Mouse (Mus musculus) adipose tissue, adult 10 weeks (tissue): ENCODE results near the gene Il1rap. TPM values are rescaled to one million over a fixed set of nuclear protein-coding genes. Genes with fewer than 3 reads are reported as not detected.

ENCODE experiments used
- polyA plus RNA-seq: library from polyadenylated mRNA; stranded (reverse); fragments of 350-450 nt; fragmentation: Illumina TruSeq; extraction: RNeasy Lipid Tissue Mini Kit (QIAGEN cat#74804); gene quantifications from one replicate; pipeline ENCODE4 v1.2.3, GENCODE M21; 2014; ENCODE audit warnings: low read depth, low replicate concordance

Gene Il1rap
- 4.5 TPM for polyA plus RNA-seq

DNA sequence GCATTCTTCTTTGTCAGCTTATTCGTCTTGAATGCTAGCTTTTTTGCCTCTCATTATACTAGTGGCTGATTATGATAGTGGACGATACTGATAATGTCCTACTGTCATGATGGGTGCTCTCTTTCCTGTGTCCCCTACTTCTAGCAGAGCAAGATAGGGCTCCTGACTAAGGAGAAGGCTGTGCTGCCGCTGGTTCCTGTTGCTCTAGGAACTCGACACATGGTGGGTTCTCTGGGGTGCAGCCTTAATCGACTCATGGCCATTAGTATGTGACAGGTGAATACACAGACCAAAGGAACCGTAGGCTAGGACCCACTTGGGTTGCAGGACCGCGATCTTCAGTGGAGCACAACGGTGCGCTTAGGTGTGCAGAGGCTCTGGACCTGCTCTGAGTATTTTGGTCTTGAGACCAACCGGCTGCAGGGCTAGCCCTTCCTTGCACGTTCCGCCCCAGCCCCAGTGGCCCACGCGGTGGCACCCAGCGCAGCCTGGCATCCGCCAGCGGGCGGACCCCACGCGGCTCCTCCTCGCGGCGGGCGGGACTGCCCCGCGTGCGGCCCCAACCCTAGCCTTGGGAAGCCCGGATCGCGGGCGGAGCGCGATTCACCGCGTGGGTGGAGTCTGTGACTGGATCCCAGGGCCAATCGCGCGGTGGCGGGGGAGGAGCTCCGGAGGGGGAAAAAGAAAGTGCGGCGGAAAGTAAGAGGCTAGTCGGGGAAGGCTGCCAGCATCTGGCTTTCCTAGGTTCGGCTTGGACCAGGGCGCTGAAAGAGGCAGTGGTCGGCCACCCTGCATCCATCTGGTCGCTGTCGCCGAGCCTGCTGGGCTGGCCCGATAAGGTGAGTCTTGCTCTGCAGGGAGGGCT, at the start of gene Il1rap:
TSS of gene Il1rap (plus strand) at position 657 of the 865 bp plus-strand sequence.

Other genes with a start within 250 kb of the Il1rap start
- gene Cldn1, start 209.9 kb upstream of the Il1rap start, polyA plus RNA-seq = 26.6 TPM
- gene Cldn16, start 118.6 kb upstream of the Il1rap start, polyA plus RNA-seq = 0.36 TPM
- not detected for gene Tmem207, start 54.9 kb upstream of the Il1rap start, polyA plus RNA-seq